Mouse (Mus musculus): ENCODE measurements at regions not wholly inside any gene's neighbourhood (a gene's known extent, or its start where the extent isn't known, plus 50 kb on each side); places are given as distances from the start of the nearest gene placed in this dataset.

GRCm38 (mm10) chr11:18443156-18443555 is 489.5 kb upstream of the Etaa1 start:
- TF ChIP-seq POLR2A (IDR thresholded peaks at IDR 0.05; ENCODE audit: low read depth, low read length), result no peak
- TF ChIP-seq CTCF (IDR thresholded peaks at IDR 0.05; ENCODE audit: extremely low read depth, insufficient read depth, insufficient read length, insufficient replicate concordance), result no peak
- H3K36me3 ChIP-seq (ENCODE audit: control insufficient read depth, insufficient read depth, low read length), result no peaks in the 10 kb centered on the region
- WGBS, result 87% methylated on average over 2 of the region's 2 CpGs

GRCm38 (mm10) chr11:18437834-18438611 is 484.3 kb upstream of the Etaa1 start:
- 85% methylated on average over 6 of the region's 6 CpGs for WGBS
- no peak overlapping the region for H3K27ac ChIP-seq (ENCODE audit: insufficient read depth, low read length)
- no peak overlapping the region for H3K4me3 ChIP-seq (ENCODE audit: extremely low read depth, insufficient read depth, insufficient read length)
- no peaks in the 10 kb centered on the region for H3K27me3 ChIP-seq (ENCODE audit: control insufficient read depth, insufficient read depth, low read length)
- no peak for TF ChIP-seq POLR2A (IDR thresholded peaks at IDR 0.05; ENCODE audit: low read depth, low read length)
- no peaks in the 10 kb centered on the region for H3K4me1 ChIP-seq (ENCODE audit: control insufficient read depth, insufficient read depth, insufficient read length)
- no peak for DNase-seq (ENCODE audit: low read depth in 1 of 2, low spot score in 2 of 2)
- H3K36me3 ChIP-seq (ENCODE audit: control insufficient read depth, insufficient read depth, low read length), result no peaks in the 10 kb centered on the region

More at GRCm38 (mm10) chr11:18443156-18443555, 489.5 kb upstream of the Etaa1 start:
- Histone ChIP-seq H3K4me3 (ENCODE audit: extremely low read depth, insufficient read depth, insufficient read length) (no peak overlapping the region), H3K27ac (ENCODE audit: insufficient read depth, low read length) (no peak overlapping the region), H3K4me1 (ENCODE audit: control insufficient read depth, insufficient read depth, insufficient read length) (no peaks in the 10 kb centered on the region), H3K27me3 (ENCODE audit: control insufficient read depth, insufficient read depth, low read length) (no peaks in the 10 kb centered on the region)
- no peak for DNase-seq (ENCODE audit: low read depth in 1 of 2, low spot score in 2 of 2)

- H3K4me1 ChIP-seq (ENCODE audit: control insufficient read depth, insufficient read depth, insufficient read length), result no peaks in the 10 kb centered on the region
- no peak overlapping the region for H3K27ac ChIP-seq (ENCODE audit: insufficient read depth, low read length)
- WGBS, result 92% methylated on average over 3 of the region's 3 CpGs
- TF ChIP-seq CTCF (IDR thresholded peaks at IDR 0.05; ENCODE audit: extremely low read depth, insufficient read depth, insufficient read length, insufficient replicate concordance), result no peak
- TF ChIP-seq POLR2A (IDR thresholded peaks at IDR 0.05; ENCODE audit: low read depth, low read length), result no peak
- H3K27me3 ChIP-seq (ENCODE audit: control insufficient read depth, insufficient read depth, low read length), result no peaks in the 10 kb centered on the region
- H3K36me3 ChIP-seq (ENCODE audit: control insufficient read depth, insufficient read depth, low read length), result no peaks in the 10 kb centered on the region
- DNase-seq (ENCODE audit: low read depth in 1 of 2, low spot score in 2 of 2), result no peak
- no peak overlapping the region for H3K4me3 ChIP-seq (ENCODE audit: extremely low read depth, insufficient read depth, insufficient read length)
Observed at GRCm38 (mm10) chr11:18421076-18421475, 467.4 kb upstream of the Etaa1 start.

- Histone ChIP-seq H3K27me3 (ENCODE audit: control insufficient read depth, insufficient read depth, low read length) (no peaks in the 10 kb centered on the region), H3K36me3 (ENCODE audit: control insufficient read depth, insufficient read depth, low read length) (no peaks in the 10 kb centered on the region), H3K4me1 (ENCODE audit: control insufficient read depth, insufficient read depth, insufficient read length) (no peaks in the 10 kb centered on the region), H3K27ac (ENCODE audit: insufficient read depth, low read length) (no peak overlapping the region), H3K4me3 (ENCODE audit: extremely low read depth, insufficient read depth, insufficient read length) (no peak overlapping the region)
- WGBS, result 80% methylated on average over 1 of the region's 1 CpGs
- no peak for TF ChIP-seq CTCF (IDR thresholded peaks at IDR 0.05; ENCODE audit: extremely low read depth, insufficient read depth, insufficient read length, insufficient replicate concordance)
- no peak for TF ChIP-seq POLR2A (IDR thresholded peaks at IDR 0.05; ENCODE audit: low read depth, low read length)
- DNase-seq (ENCODE audit: low read depth in 1 of 2, low spot score in 2 of 2), result no peak
Observed at GRCm38 (mm10) chr11:18413769-18414168, 460.1 kb upstream of the Etaa1 start.

GRCm38 (mm10) chr11:18408071-18408752 is 454.5 kb upstream of the Etaa1 start:
- DNase-seq (ENCODE audit: low read depth in 1 of 2, low spot score in 2 of 2), result no peak
- H3K4me3 ChIP-seq (ENCODE audit: extremely low read depth, insufficient read depth, insufficient read length), result no peak overlapping the region
- no peaks in the 10 kb centered on the region for H3K36me3 ChIP-seq (ENCODE audit: control insufficient read depth, insufficient read depth, low read length)
- no peaks in the 10 kb centered on the region for H3K4me1 ChIP-seq (ENCODE audit: control insufficient read depth, insufficient read depth, insufficient read length)
- WGBS, result 80% methylated on average over 8 of the region's 8 CpGs
- no peak overlapping the region for H3K27ac ChIP-seq (ENCODE audit: insufficient read depth, low read length)
- no peaks in the 10 kb centered on the region for H3K27me3 ChIP-seq (ENCODE audit: control insufficient read depth, insufficient read depth, low read length)
- no peak for TF ChIP-seq POLR2A (IDR thresholded peaks at IDR 0.05; ENCODE audit: low read depth, low read length)
- TF ChIP-seq CTCF (IDR thresholded peaks at IDR 0.05; ENCODE audit: extremely low read depth, insufficient read depth, insufficient read length, insufficient replicate concordance), result no peak

GRCm38 (mm10) chr11:18399561-18399960 is 445.9 kb upstream of the Etaa1 start:
- 71% methylated on average over 4 of the region's 4 CpGs for WGBS
- H3K4me1 ChIP-seq (ENCODE audit: control insufficient read depth, insufficient read depth, insufficient read length), result no peaks in the 10 kb centered on the region
- no peak overlapping the region for H3K27ac ChIP-seq (ENCODE audit: insufficient read depth, low read length)

GRCm38 (mm10) chr11:18396397-18396796 is 442.7 kb upstream of the Etaa1 start:
- no peak overlapping the region for H3K27ac ChIP-seq (ENCODE audit: insufficient read depth, low read length)
- TF ChIP-seq POLR2A (IDR thresholded peaks at IDR 0.05; ENCODE audit: low read depth, low read length) (no peak), CTCF (IDR thresholded peaks at IDR 0.05; ENCODE audit: extremely low read depth, insufficient read depth, insufficient read length, insufficient replicate concordance) (no peak)
- WGBS, result 82% methylated on average over 6 of the region's 6 CpGs

More at GRCm38 (mm10) chr11:18399561-18399960, 445.9 kb upstream of the Etaa1 start:
- no peaks in the 10 kb centered on the region for H3K36me3 ChIP-seq (ENCODE audit: control insufficient read depth, insufficient read depth, low read length)
- H3K27me3 ChIP-seq (ENCODE audit: control insufficient read depth, insufficient read depth, low read length), result no peaks in the 10 kb centered on the region
- no peak for TF ChIP-seq POLR2A (IDR thresholded peaks at IDR 0.05; ENCODE audit: low read depth, low read length)
- TF ChIP-seq CTCF (IDR thresholded peaks at IDR 0.05; ENCODE audit: extremely low read depth, insufficient read depth, insufficient read length, insufficient replicate concordance), result no peak
- H3K4me3 ChIP-seq (ENCODE audit: extremely low read depth, insufficient read depth, insufficient read length), result no peak overlapping the region
- no peak for DNase-seq (ENCODE audit: low read depth in 1 of 2, low spot score in 2 of 2)

More at GRCm38 (mm10) chr11:18396397-18396796, 442.7 kb upstream of the Etaa1 start:
- H3K27me3 ChIP-seq (ENCODE audit: control insufficient read depth, insufficient read depth, low read length), result no peaks in the 10 kb centered on the region
- H3K36me3 ChIP-seq (ENCODE audit: control insufficient read depth, insufficient read depth, low read length), result no peaks in the 10 kb centered on the region
- DNase-seq (ENCODE audit: low read depth in 1 of 2, low spot score in 2 of 2), result no peak
- no peaks in the 10 kb centered on the region for H3K4me1 ChIP-seq (ENCODE audit: control insufficient read depth, insufficient read depth, insufficient read length)
- no peak overlapping the region for H3K4me3 ChIP-seq (ENCODE audit: extremely low read depth, insufficient read depth, insufficient read length)

Measured in spleen, adult 2 months (tissue).